Comparison of ENCODE assay signal across 25 mouse cellular contexts in genomic region chr5:143493163-143493562, GRCm38 (mm10).
"Had no signal": no experiment of that assay in that cellular context is flagged by ENCODE, and none has a peak within 500 bp of the region (broad histone marks: within the 10 kb centered on the region; RNA-seq: fewer than 3 reads in every experiment).

No protein-coding gene starts in this region.

- DNase-seq: cerebellum, adult 9-11 months; cerebellum, postnatal 10 days; cerebellum, postnatal 14 days; cerebellum, postnatal 25 days; cerebellum, postnatal 36 days; embryo, embryonic 11 days; forebrain, postnatal 0 days; gastrocnemius, adult 2 months; gastrocnemius, postnatal 10 days; gastrocnemius, postnatal 14 days; gastrocnemius, postnatal 25 days; gastrocnemius, postnatal 36 days; heart, adult 11 months; heart, adult 18-20 months; heart, adult 2 months had no signal

- H3K9ac ChIP-seq: embryonic facial prominence, embryonic 12.5 days; embryonic facial prominence, embryonic 13.5 days; embryonic facial prominence, embryonic 15.5 days; forebrain, embryonic 12.5 days; forebrain, embryonic 13.5 days; forebrain, embryonic 15.5 days; forebrain, postnatal 0 days had no signal

- H3K4me3 ChIP-seq: embryonic facial prominence, embryonic 10.5 days; embryonic facial prominence, embryonic 12.5 days; embryonic facial prominence, embryonic 13.5 days; embryonic facial prominence, embryonic 15.5 days; erythroblast, embryonic 14.5 days; forebrain, embryonic 10.5 days; forebrain, embryonic 12.5 days; forebrain, embryonic 13.5 days; forebrain, embryonic 15.5 days; gastrocnemius, adult 2 months; heart, adult 2 months; heart, embryonic 10.5 days had no signal

- H3K4me1 ChIP-seq: embryonic facial prominence, embryonic 10.5 days; embryonic facial prominence, embryonic 12.5 days; embryonic facial prominence, embryonic 13.5 days; embryonic facial prominence, embryonic 15.5 days; forebrain, embryonic 10.5 days; forebrain, embryonic 12.5 days; forebrain, embryonic 13.5 days; forebrain, embryonic 15.5 days had no signal

- H3K4me2 ChIP-seq: embryonic facial prominence, embryonic 12.5 days; embryonic facial prominence, embryonic 13.5 days; embryonic facial prominence, embryonic 15.5 days; forebrain, embryonic 12.5 days; forebrain, embryonic 13.5 days; forebrain, embryonic 15.5 days had no signal

- H3K27ac ChIP-seq: embryonic facial prominence, embryonic 10.5 days; embryonic facial prominence, embryonic 12.5 days; embryonic facial prominence, embryonic 13.5 days; embryonic facial prominence, embryonic 15.5 days; forebrain, embryonic 10.5 days; forebrain, embryonic 12.5 days; forebrain, embryonic 13.5 days; forebrain, embryonic 15.5 days; gastrocnemius, adult 2 months; heart, adult 2 months; heart, embryonic 10.5 days had no signal

- H3K9me3 ChIP-seq: embryonic facial prominence, embryonic 10.5 days; embryonic facial prominence, embryonic 12.5 days; embryonic facial prominence, embryonic 13.5 days; embryonic facial prominence, embryonic 15.5 days; forebrain, embryonic 10.5 days; forebrain, embryonic 12.5 days; forebrain, embryonic 13.5 days; forebrain, embryonic 15.5 days; heart, embryonic 10.5 days had no signal

- H3K27me3 ChIP-seq: embryonic facial prominence, embryonic 12.5 days; embryonic facial prominence, embryonic 13.5 days; embryonic facial prominence, embryonic 15.5 days; forebrain, embryonic 12.5 days; forebrain, embryonic 13.5 days; forebrain, embryonic 15.5 days had no signal
